26 mouse cellular contexts compared by ENCODE assay signal in genomic region chr8:56286717-56287116, GRCm38 (mm10). TPM values are rescaled to one million over a fixed set of nuclear protein-coding genes. Genes with fewer than 3 reads are reported as not detected.
A peak's percentile ranks its signal among the peaks of the same experiment; 100 is the strongest.
DNase-seq lines count a peak whose midpoint lies in the region; ATAC-seq and TF ChIP-seq lines count a peak whose summit lies in the region.
"Had no signal": no experiment of that assay in that cellular context is flagged by ENCODE, and none has a peak within 500 bp of the region (broad histone marks: within the 10 kb centered on the region; RNA-seq: fewer than 3 reads in every experiment).

No protein-coding gene starts in this region.

- WGBS in intestine, embryonic 15.5 days: 53% methylated on average over 2 of the region's 2 CpGs
- WGBS in intestine, embryonic 16.5 days: 51% methylated on average over 2 of the region's 2 CpGs
- WGBS in embryonic facial prominence, embryonic 14.5 days: 64% methylated on average over 2 of the region's 2 CpGs
- WGBS in lung, postnatal 0 days: 77% methylated on average over 2 of the region's 2 CpGs

- H3K4me1 ChIP-seq in intestine, embryonic 15.5 days (replicated peaks): 0 out of 2 replicates have a peak, but pooled peaks cover 2% of the 10 kb centered on the region
- peaks cover 8% of the 10 kb centered on the region for H3K4me1 ChIP-seq in intestine, embryonic 16.5 days (ENCODE audit: control insufficient read depth, insufficient read depth, low read length)
- H3K4me1 ChIP-seq in embryonic facial prominence, embryonic 14.5 days (ENCODE audit: control insufficient read depth, insufficient read depth, low read length): peaks cover 8% of the 10 kb centered on the region
- peaks cover 7% of the 10 kb centered on the region; the same call in 1 of the 2 replicates for H3K4me1 ChIP-seq in lung, postnatal 0 days (ENCODE audit: insufficient read depth, low read depth, low read length)
- H3K4me1 ChIP-seq: heart, embryonic 13.5 days had no signal

- no peaks in the 10 kb centered on the region for H3K36me3 ChIP-seq in intestine, embryonic 15.5 days
- no peaks in the 10 kb centered on the region for H3K36me3 ChIP-seq in intestine, embryonic 16.5 days (ENCODE audit: control insufficient read depth, insufficient read depth, low read length)
- H3K36me3 ChIP-seq in embryonic facial prominence, embryonic 14.5 days (ENCODE audit: control insufficient read depth, insufficient read depth, low read length): no peaks in the 10 kb centered on the region
- H3K36me3 ChIP-seq in lung, postnatal 0 days (ENCODE audit: insufficient read depth, low read length): no peaks in the 10 kb centered on the region
- H3K36me3 ChIP-seq: embryonic facial prominence, embryonic 12.5 days; heart, embryonic 13.5 days had no signal

- H3K9ac ChIP-seq in intestine, embryonic 15.5 days: no peak overlapping the region
- H3K9ac ChIP-seq in intestine, embryonic 16.5 days (ENCODE audit: low read depth, low read length): no peak overlapping the region
- no peak overlapping the region for H3K9ac ChIP-seq in embryonic facial prominence, embryonic 14.5 days (ENCODE audit: low read depth, low read length)
- no peak overlapping the region for H3K9ac ChIP-seq in lung, postnatal 0 days (replicated peaks; ENCODE audit: low read depth)
- H3K9ac ChIP-seq: embryonic facial prominence, embryonic 12.5 days; forebrain, postnatal 0 days; heart, embryonic 13.5 days; hindbrain, embryonic 14.5 days had no signal

- no peak overlapping the region for H3K27ac ChIP-seq in intestine, embryonic 15.5 days
- H3K27ac ChIP-seq in intestine, embryonic 16.5 days (ENCODE audit: low read length): no peak overlapping the region
- H3K27ac ChIP-seq in embryonic facial prominence, embryonic 14.5 days (replicated peaks; ENCODE audit: low read depth, low read length): no peak overlapping the region
- no peak overlapping the region for H3K27ac ChIP-seq in lung, postnatal 0 days (ENCODE audit: low read length)
- H3K27ac ChIP-seq: embryonic facial prominence, embryonic 12.5 days; gastrocnemius, adult 2 months; heart, embryonic 13.5 days; hindbrain, embryonic 14.5 days; hindbrain, postnatal 0 days had no signal

- no peak for TF ChIP-seq EP300 in lung, postnatal 0 days (IDR thresholded peaks at IDR 0.05)

- DNase-seq in Muller cell, postnatal 12 days (ENCODE audit: inconsistent ontology term): peak; percentile 17
- DNase-seq in embryonic facial prominence, embryonic 14.5 days (ENCODE audit: low spot score): peak; percentile 62
- peak; percentile 47 for DNase-seq in retina, postnatal 1 day
- no peak for DNase-seq in lung, postnatal 0 days (ENCODE audit: low spot score)
- DNase-seq in layer of hippocampus, adult 9-11 months: no peak
- DNase-seq: adrenal gland, adult 2 months; adrenal gland, postnatal 14 days; cerebellum, adult 11-12 months; cerebellum, adult 8-10 months; cerebellum, postnatal 10 days; cerebellum, postnatal 36 days; forebrain, postnatal 0 days; gastrocnemius, adult 2 months; gastrocnemius, postnatal 14 days; heart, adult 18-20 months; heart, postnatal 14 days; heart, postnatal 4 days; kidney, adult 11 months had no signal

- TF ChIP-seq CTCF in lung, postnatal 0 days (IDR thresholded peaks at IDR 0.05): no peak

- H3K27me3 ChIP-seq in intestine, embryonic 15.5 days (replicated peaks): no peaks in the 10 kb centered on the region
- H3K27me3 ChIP-seq in intestine, embryonic 16.5 days (replicated peaks; ENCODE audit: control insufficient read depth, insufficient read depth, low read length): no peaks in the 10 kb centered on the region
- H3K27me3 ChIP-seq in embryonic facial prominence, embryonic 14.5 days (replicated peaks; ENCODE audit: control insufficient read depth, insufficient read depth, low read length): no peaks in the 10 kb centered on the region
- H3K27me3 ChIP-seq in lung, postnatal 0 days (replicated peaks; ENCODE audit: insufficient read depth, low read length): no peaks in the 10 kb centered on the region
- H3K27me3 ChIP-seq: embryonic facial prominence, embryonic 12.5 days; heart, embryonic 13.5 days had no signal

- H3K4me2 ChIP-seq in intestine, embryonic 15.5 days (replicated peaks): no peak overlapping the region
- H3K4me2 ChIP-seq in intestine, embryonic 16.5 days (ENCODE audit: low read depth, low read length): no peak overlapping the region
- H3K4me2 ChIP-seq in embryonic facial prominence, embryonic 14.5 days (ENCODE audit: low read depth, low read length): no peak overlapping the region
- H3K4me2 ChIP-seq in lung, postnatal 0 days (replicated peaks; ENCODE audit: low read depth, low read length): no peak overlapping the region
- H3K4me2 ChIP-seq: embryonic facial prominence, embryonic 12.5 days; heart, embryonic 13.5 days; hindbrain, embryonic 14.5 days had no signal

- no peaks in the 10 kb centered on the region for H3K9me3 ChIP-seq in intestine, embryonic 15.5 days
- H3K9me3 ChIP-seq in intestine, embryonic 16.5 days (ENCODE audit: control insufficient read depth, low read length): no peaks in the 10 kb centered on the region
- H3K9me3 ChIP-seq in embryonic facial prominence, embryonic 14.5 days (ENCODE audit: control insufficient read depth, low read length): no peaks in the 10 kb centered on the region
- H3K9me3 ChIP-seq in lung, postnatal 0 days (ENCODE audit: low read length): no peaks in the 10 kb centered on the region
- H3K9me3 ChIP-seq: embryonic facial prominence, embryonic 12.5 days; heart, embryonic 13.5 days had no signal

- no peak overlapping the region for H3K4me3 ChIP-seq in intestine, embryonic 15.5 days (replicated peaks)
- no peak overlapping the region for H3K4me3 ChIP-seq in intestine, embryonic 16.5 days (ENCODE audit: low read length)
- no peak overlapping the region for H3K4me3 ChIP-seq in embryonic facial prominence, embryonic 14.5 days (ENCODE audit: low read depth, low read length)
- no peak overlapping the region for H3K4me3 ChIP-seq in lung, postnatal 0 days (ENCODE audit: low read depth, low read length)
- H3K4me3 ChIP-seq: embryonic facial prominence, embryonic 12.5 days; gastrocnemius, adult 2 months; heart, embryonic 13.5 days had no signal

- peak; percentile 24; the same call in 1 of the 2 replicates for ATAC-seq in intestine, embryonic 15.5 days
- ATAC-seq in intestine, embryonic 16.5 days: no peak
- peak; percentile 77 for ATAC-seq in embryonic facial prominence, embryonic 14.5 days (ENCODE audit: low read depth)
- ATAC-seq in lung, postnatal 0 days: no peak
- ATAC-seq: forebrain, embryonic 14.5 days; forebrain, postnatal 0 days; hindbrain, postnatal 0 days; inflammation-experienced regulatory T-cells, adult 6 months had no signal

RNA-seq across cellular contexts. Expression of gene Hpgd, which starts 7.7 kb away (rescaled TPM):
- polyA plus RNA-seq in intestine, embryonic 15.5 days (2015; fragmentation: Nextera tagmentation; extraction: Ambion mirVana): 28.9 and 31.9 TPM in 2 replicates
- 28.3 and 28.6 TPM in 2 replicates for polyA plus RNA-seq in intestine, embryonic 16.5 days (2015; fragmentation: Nextera tagmentation; extraction: Ambion mirVana)
- 32.8 and 36.8 TPM in 2 replicates for polyA plus RNA-seq in embryonic facial prominence, embryonic 14.5 days (2014; fragmentation: Nextera tagmentation; extraction: Ambion mirVana)
- polyA plus RNA-seq in lung, postnatal 0 days (2015; fragmentation: Nextera tagmentation; extraction: Ambion mirVana): 216 and 320 TPM in 2 replicates

Comparison
In these comparisons a context has a peak if more than half of its experiments do, and no peak if none do; other contexts are left out.
1. ATAC-seq: peak in intestine, embryonic 15.5 days (single experiment) and embryonic facial prominence, embryonic 14.5 days (single experiment); none in intestine, embryonic 16.5 days (single experiment) and lung, postnatal 0 days (single experiment).
2. DNase-seq: peak in Muller cell, postnatal 12 days (single experiment), embryonic facial prominence, embryonic 14.5 days (single experiment) and retina, postnatal 1 day (single experiment); none in lung, postnatal 0 days (single experiment) and layer of hippocampus, adult 9-11 months (single experiment).